17 mouse cellular contexts compared by ENCODE assay signal in genomic region chr6:88483913-88484312, GRCm38 (mm10).
"Had no signal": no experiment of that assay in that cellular context is flagged by ENCODE, and none has a peak within 500 bp of the region (broad histone marks: within the 10 kb centered on the region; RNA-seq: fewer than 3 reads in every experiment).

No protein-coding gene starts in this region.

- H3K4me1 ChIP-seq: limb, embryonic 12.5 days; limb, embryonic 15.5 days; midbrain, embryonic 10.5 days; midbrain, embryonic 13.5 days had no signal

- DNase-seq: liver, postnatal 0 days; right cerebral cortex, adult 18-20 months; right cerebral cortex, postnatal 14 days; right cerebral cortex, postnatal 4 days; thymus, adult 18-20 months; thymus, postnatal 36 days had no signal

- H3K9ac ChIP-seq: limb, embryonic 12.5 days; limb, embryonic 15.5 days; liver, embryonic 14.5 days; liver, postnatal 0 days; lung, embryonic 15.5 days; midbrain, embryonic 13.5 days; neural tube, embryonic 13.5 days had no signal

- H3K9me3 ChIP-seq: limb, embryonic 12.5 days; limb, embryonic 15.5 days; lung, embryonic 15.5 days; megakaryocyte, embryonic 14.5 days; midbrain, embryonic 10.5 days; midbrain, embryonic 13.5 days; neural tube, embryonic 13.5 days had no signal

- ATAC-seq: liver, postnatal 0 days; midbrain, embryonic 13.5 days; midbrain, embryonic 16.5 days had no signal

- H3K27me3 ChIP-seq: limb, embryonic 12.5 days; limb, embryonic 15.5 days; lung, embryonic 15.5 days; megakaryocyte, embryonic 14.5 days; midbrain, embryonic 13.5 days; neural tube, embryonic 13.5 days had no signal

- H3K4me3 ChIP-seq: limb, embryonic 12.5 days; limb, embryonic 15.5 days; lung, embryonic 15.5 days; megakaryocyte, embryonic 14.5 days; midbrain, embryonic 10.5 days; midbrain, embryonic 13.5 days; myocyte; neural tube, embryonic 13.5 days had no signal

- H3K27ac ChIP-seq: limb, embryonic 12.5 days; limb, embryonic 15.5 days; liver, embryonic 14.5 days; lung, embryonic 15.5 days; midbrain, embryonic 10.5 days; midbrain, embryonic 13.5 days; neural tube, embryonic 13.5 days; stomach, postnatal 0 days had no signal
